Mouse (Mus musculus): ENCODE measurements around the gene Upk3b. TPM values are rescaled to one million over a fixed set of nuclear protein-coding genes. Genes with fewer than 3 reads are reported as not detected.

Gene Upk3b
- total and polyA plus RNA-seq, 2 experiments from 2014 or later = 0.19 TPM; not detected in 1

- TF ChIP-seq CTCF (IDR thresholded peaks at IDR 0.05; ENCODE audit: low read depth) = no peak
- Histone ChIP-seq H3K36me3 (ENCODE audit: insufficient read depth) (peaks cover 39% of the 10 kb centered on the region), H3K27me3 (ENCODE audit: insufficient read depth, low read length) (no peaks in the 10 kb centered on the region), H3K27ac (ENCODE audit: low read depth, low read length) (no peak overlapping the region), H3K9ac (no peak overlapping the region), H3K4me3 (ENCODE audit: low read depth, low read length) (no peak overlapping the region), H3K4me1 (ENCODE audit: insufficient read depth) (peaks cover 3% of the 10 kb centered on the region; the same call in 1 of the 2 replicates), H3K9me3 (ENCODE audit: low read length) (no peaks in the 10 kb centered on the region), H3K4me2 (ENCODE audit: low read depth) (no peak overlapping the region)
- 94% methylated on average over 6 of the region's 6 CpGs for WGBS
- DNase-seq (no peak), ATAC-seq (no peak)
Measured at GRCm38 (mm10) chr5:136001222-136001621, 37.1 kb upstream of the Upk3b start.

GRCm38 (mm10) chr5:136002325-136002724 is 36.0 kb upstream of the Upk3b start:
- ATAC-seq (no peak), DNase-seq (no peak)
- Histone ChIP-seq H3K36me3 (ENCODE audit: insufficient read depth) (peaks cover 31% of the 10 kb centered on the region), H3K9me3 (ENCODE audit: low read length) (no peaks in the 10 kb centered on the region), H3K27me3 (ENCODE audit: insufficient read depth, low read length) (no peaks in the 10 kb centered on the region), H3K4me2 (ENCODE audit: low read depth) (no peak overlapping the region), H3K4me3 (ENCODE audit: low read depth, low read length) (no peak overlapping the region), H3K9ac (no peak overlapping the region), H3K27ac (ENCODE audit: low read depth, low read length) (no peak overlapping the region), H3K4me1 (ENCODE audit: insufficient read depth) (peaks cover 3% of the 10 kb centered on the region; the same call in 1 of the 2 replicates)
- WGBS = 69% methylated on average over 2 of the region's 2 CpGs
- TF ChIP-seq CTCF (IDR thresholded peaks at IDR 0.05; ENCODE audit: low read depth) = no peak

GRCm38 (mm10) chr5:136002751-136003151 is 35.5 kb upstream of the Upk3b start:
- no peak overlapping the region for H3K9ac ChIP-seq
- no peak overlapping the region for H3K4me2 ChIP-seq (ENCODE audit: low read depth)
- no peak for ATAC-seq
- peaks cover 3% of the 10 kb centered on the region; the same call in 1 of the 2 replicates for H3K4me1 ChIP-seq (ENCODE audit: insufficient read depth)
- TF ChIP-seq CTCF (IDR thresholded peaks at IDR 0.05; ENCODE audit: low read depth) = no peak
- no peaks in the 10 kb centered on the region for H3K27me3 ChIP-seq (ENCODE audit: insufficient read depth, low read length)
- no peaks in the 10 kb centered on the region for H3K9me3 ChIP-seq (ENCODE audit: low read length)
- DNase-seq = no peak
- H3K4me3 ChIP-seq (ENCODE audit: low read depth, low read length) = no peak overlapping the region
- H3K36me3 ChIP-seq (ENCODE audit: insufficient read depth) = peaks cover 29% of the 10 kb centered on the region
- H3K27ac ChIP-seq (ENCODE audit: low read depth, low read length) = no peak overlapping the region
- WGBS = 23% methylated on average over 3 of the region's 3 CpGs

- 82% methylated on average over 4 of the region's 4 CpGs for WGBS
- no peak overlapping the region for H3K4me2 ChIP-seq (ENCODE audit: low read depth)
- no peak overlapping the region for H3K9ac ChIP-seq
- H3K27ac ChIP-seq (ENCODE audit: low read depth, low read length) = no peak overlapping the region
- peaks cover 12% of the 10 kb centered on the region for H3K36me3 ChIP-seq (ENCODE audit: insufficient read depth)
- DNase-seq (no peak), ATAC-seq (no peak)
- no peak overlapping the region for H3K4me3 ChIP-seq (ENCODE audit: low read depth, low read length)
- no peaks in the 10 kb centered on the region for H3K27me3 ChIP-seq (ENCODE audit: insufficient read depth, low read length)
- TF ChIP-seq CTCF (IDR thresholded peaks at IDR 0.05; ENCODE audit: low read depth) = no peak
- peaks cover 3% of the 10 kb centered on the region; the same call in 1 of the 2 replicates for H3K4me1 ChIP-seq (ENCODE audit: insufficient read depth)
- no peaks in the 10 kb centered on the region for H3K9me3 ChIP-seq (ENCODE audit: low read length)
Measured at GRCm38 (mm10) chr5:136004537-136004936, 33.8 kb upstream of the Upk3b start.

GRCm38 (mm10) chr5:136007745-136008144 is 30.6 kb upstream of the Upk3b start:
- no peak for DNase-seq
- TF ChIP-seq CTCF (IDR thresholded peaks at IDR 0.05; ENCODE audit: low read depth) = no peak
- H3K27me3 ChIP-seq (ENCODE audit: insufficient read depth, low read length) = no peaks in the 10 kb centered on the region
- H3K36me3 ChIP-seq (ENCODE audit: insufficient read depth) = peaks cover 23% of the 10 kb centered on the region
- H3K4me3 ChIP-seq (ENCODE audit: low read depth, low read length) = no peak overlapping the region
- ATAC-seq = no peak
- H3K9me3 ChIP-seq (ENCODE audit: low read length) = no peaks in the 10 kb centered on the region
- peaks cover under 1% of the 10 kb centered on the region; the same call in 1 of the 2 replicates for H3K4me1 ChIP-seq (ENCODE audit: insufficient read depth)
- 89% methylated on average over 7 of the region's 7 CpGs for WGBS
- no peak overlapping the region for H3K4me2 ChIP-seq (ENCODE audit: low read depth)
- no peak overlapping the region for H3K9ac ChIP-seq
- no peak overlapping the region for H3K27ac ChIP-seq (ENCODE audit: low read depth, low read length)

- H3K36me3 ChIP-seq (ENCODE audit: insufficient read depth) = peaks cover 32% of the 10 kb centered on the region
- no peak overlapping the region for H3K27ac ChIP-seq (ENCODE audit: low read depth, low read length)
- H3K4me1 ChIP-seq (ENCODE audit: insufficient read depth) = no peaks in the 10 kb centered on the region
- ATAC-seq (no peak), DNase-seq (no peak)
- no peaks in the 10 kb centered on the region for H3K27me3 ChIP-seq (ENCODE audit: insufficient read depth, low read length)
- 88% methylated on average over 10 of the region's 10 CpGs for WGBS
- no peaks in the 10 kb centered on the region for H3K9me3 ChIP-seq (ENCODE audit: low read length)
- H3K9ac ChIP-seq = no peak overlapping the region
- TF ChIP-seq CTCF (IDR thresholded peaks at IDR 0.05; ENCODE audit: low read depth) = no peak
- H3K4me3 ChIP-seq (ENCODE audit: low read depth, low read length) = no peak overlapping the region
- H3K4me2 ChIP-seq (ENCODE audit: low read depth) = no peak overlapping the region
Measured at GRCm38 (mm10) chr5:136014877-136015276, 23.4 kb upstream of the Upk3b start.

GRCm38 (mm10) chr5:136015586-136015985 is 22.7 kb upstream of the Upk3b start:
- H3K27ac ChIP-seq (ENCODE audit: low read depth, low read length) = no peak overlapping the region
- H3K4me2 ChIP-seq (ENCODE audit: low read depth) = no peak overlapping the region
- DNase-seq (no peak), ATAC-seq (no peak)
- no peak overlapping the region for H3K9ac ChIP-seq
- H3K4me1 ChIP-seq (ENCODE audit: insufficient read depth) = no peaks in the 10 kb centered on the region
- no peaks in the 10 kb centered on the region for H3K27me3 ChIP-seq (ENCODE audit: insufficient read depth, low read length)
- TF ChIP-seq CTCF (IDR thresholded peaks at IDR 0.05; ENCODE audit: low read depth) = no peak
- no peak overlapping the region for H3K4me3 ChIP-seq (ENCODE audit: low read depth, low read length)
- H3K9me3 ChIP-seq (ENCODE audit: low read length) = no peaks in the 10 kb centered on the region
- 53% methylated on average over 10 of the region's 10 CpGs for WGBS
- H3K36me3 ChIP-seq (ENCODE audit: insufficient read depth) = peaks cover 32% of the 10 kb centered on the region
